Mouse (Mus musculus) heart, embryonic 16.5 days (tissue): Measurements from ENCODE around the gene Mta2. TPM values are rescaled to one million over a fixed set of nuclear protein-coding genes. Genes with fewer than 3 reads are reported as not detected.

Experiments used
- ATAC-seq: fragments of 200-750 bp; cut with Nextera tagmentation; replicated peaks from 2 replicates; pipeline ENCODE4 v1.8.0; 2017; ENCODE audit warnings: moderate number of reproducible peaks; ENCODE audit not compliant: insufficient read depth, low FRiP score; ENCODE audit errors: extremely low read depth
- H3K27ac ChIP-seq: fragments of 300-500 bp; sonication (generic); 2 replicates; pipeline ENCODE4 v1.5.1; 2014; ENCODE audit warnings: mild to moderate bottlenecking, low read length, control low read depth, moderate library complexity
- H3K27me3 ChIP-seq: fragments of 300-500 bp; sonication (generic); 2 replicates; pipeline ENCODE4 v1.6.1; 2014; ENCODE audit warnings: low read length, mixed read lengths; ENCODE audit not compliant: control insufficient read depth, insufficient read depth
- H3K36me3 ChIP-seq: fragments of 300-500 bp; sonication (generic); 2 replicates; pipeline ENCODE4 v1.6.1; 2014; ENCODE audit not compliant: control insufficient read depth, insufficient read depth
- H3K4me1 ChIP-seq: fragments of 300-500 bp; sonication (generic); 2 replicates; pipeline ENCODE4 v1.6.1; 2014; ENCODE audit warnings: low read length, mixed read lengths; ENCODE audit not compliant: control insufficient read depth, insufficient read depth
- H3K4me2 ChIP-seq: fragments of 300-500 bp; sonication (generic); 2 replicates; pipeline ENCODE4 v1.6.1; 2014; ENCODE audit warnings: low read depth, mild to moderate bottlenecking, control low read depth, low read length
- H3K4me3 ChIP-seq: fragments of 300-500 bp; sonication (generic); 2 replicates; pipeline ENCODE4 v1.5.1; 2014; ENCODE audit warnings: mild to moderate bottlenecking, control low read depth, low read length
- H3K9ac ChIP-seq: fragments of 300-500 bp; sonication (generic); 2 replicates; pipeline ENCODE4 v1.6.1; 2014; ENCODE audit warnings: low read length, control low read depth
- H3K9me3 ChIP-seq: fragments of 300-500 bp; sonication (generic); replicated peaks from 2 replicates; pipeline ENCODE4 v1.6.1; 2016; ENCODE audit warnings: low read length; ENCODE audit not compliant: control insufficient read depth
- WGBS: fragments of 180-500 bp; shearing (Covaris S2); extraction: QIAGEN DNeasy Blood & Tissue Kit; methylation state at CpG from one replicate; pipeline ENCODE4 v1.1.7; 2014; 5-methylcytosine and 5-hydroxymethylcytosine counted together
- polyA plus RNA-seq: library from polyadenylated mRNA; unstranded; fragments of >200 nt; fragmentation: Nextera tagmentation; extraction: Ambion mirVana; gene quantifications from 2 replicates; pipeline ENCODE4 v1.2.1, GENCODE M21; 2015

Gene Mta2
- polyA plus RNA-seq, 1 experiment from 2014 or later: 96.0 TPM

DNA sequence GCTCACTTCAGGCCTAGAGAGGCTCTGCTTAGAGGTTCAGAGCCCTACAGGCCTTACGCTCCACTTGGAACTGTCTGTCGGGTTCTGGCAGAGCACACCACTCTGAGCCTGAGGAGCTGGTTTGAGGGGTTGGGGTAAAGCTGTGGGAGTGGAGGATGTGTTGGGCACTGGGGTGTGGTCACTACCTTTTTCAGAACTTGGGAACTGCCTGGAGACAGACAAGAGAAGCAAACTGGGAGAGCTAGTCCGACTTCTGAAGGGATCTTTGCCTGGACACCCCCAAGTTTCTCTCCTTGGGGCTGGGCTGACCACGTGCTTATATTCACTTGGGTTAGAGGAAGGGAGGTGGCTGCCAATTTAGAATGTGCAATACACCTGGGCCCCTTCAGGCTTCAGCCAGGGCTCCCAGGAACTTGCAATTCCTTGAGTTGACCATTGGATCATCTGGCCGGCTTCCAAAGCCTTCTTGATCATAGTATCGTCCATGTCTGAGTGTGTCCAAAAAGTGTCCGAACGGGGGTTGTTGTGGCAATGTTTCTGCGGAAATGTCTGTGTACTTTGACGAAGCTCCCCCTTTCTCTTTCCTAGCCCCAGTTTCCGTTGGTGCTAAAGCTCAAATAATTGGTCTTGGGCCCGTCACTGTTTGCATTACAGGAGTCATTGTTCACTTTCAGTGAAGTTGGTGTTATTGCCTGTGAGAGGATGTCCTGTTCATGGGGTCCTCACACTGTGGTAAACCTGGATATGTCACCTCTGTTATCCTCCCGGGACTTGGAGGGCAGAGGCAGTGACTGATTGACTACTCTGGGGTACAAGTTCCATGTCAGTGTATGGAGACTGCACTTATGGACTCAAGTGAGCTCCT, 50.4 kb downstream of the Mta2 start:
- Histone ChIP-seq H3K9ac (peak overlapping the region; percentile 97), H3K4me1 (peaks cover 77% of the 10 kb centered on the region), H3K9me3 (no peaks in the 10 kb centered on the region), H3K36me3 (no peaks in the 10 kb centered on the region), H3K4me2 (peak overlapping the region; percentile 82), H3K4me3 (peak overlapping the region; percentile 89), H3K27me3 (no peaks in the 10 kb centered on the region), H3K27ac (peak overlapping the region; percentile 99)
- WGBS: 53% methylated on average over 13 of the region's 13 CpGs
- no peak for ATAC-seq

- Histone ChIP-seq H3K4me2 (peak overlapping the region; percentile 82), H3K9me3 (no peaks in the 10 kb centered on the region), H3K4me1 (peaks cover 77% of the 10 kb centered on the region), H3K27ac (peak overlapping the region; percentile 99), H3K36me3 (no peaks in the 10 kb centered on the region), H3K27me3 (no peaks in the 10 kb centered on the region), H3K4me3 (peak overlapping the region; percentile 89), H3K9ac (peak overlapping the region; percentile 97)
- 31% methylated on average over 12 of the region's 12 CpGs for WGBS
- ATAC-seq: peak; percentile 21
Measured at GRCm38 (mm10) chr19:8992769-8993624, 51.3 kb downstream of the Mta2 start.

GRCm38 (mm10) chr19:8993625-8993912, 51.9 kb downstream of the Mta2 start:
- Histone ChIP-seq H3K9me3 (no peaks in the 10 kb centered on the region), H3K9ac (peak overlapping the region; percentile 51), H3K36me3 (no peaks in the 10 kb centered on the region), H3K4me2 (peak overlapping the region; percentile 82), H3K27me3 (no peaks in the 10 kb centered on the region), H3K27ac (peak overlapping the region; percentile 99), H3K4me1 (peaks cover 77% of the 10 kb centered on the region), H3K4me3 (peak overlapping the region; percentile 20; the same call in 1 of the 2 replicates)
- no peak for ATAC-seq
- WGBS: 65% methylated on average over 2 of the region's 2 CpGs

DNA sequence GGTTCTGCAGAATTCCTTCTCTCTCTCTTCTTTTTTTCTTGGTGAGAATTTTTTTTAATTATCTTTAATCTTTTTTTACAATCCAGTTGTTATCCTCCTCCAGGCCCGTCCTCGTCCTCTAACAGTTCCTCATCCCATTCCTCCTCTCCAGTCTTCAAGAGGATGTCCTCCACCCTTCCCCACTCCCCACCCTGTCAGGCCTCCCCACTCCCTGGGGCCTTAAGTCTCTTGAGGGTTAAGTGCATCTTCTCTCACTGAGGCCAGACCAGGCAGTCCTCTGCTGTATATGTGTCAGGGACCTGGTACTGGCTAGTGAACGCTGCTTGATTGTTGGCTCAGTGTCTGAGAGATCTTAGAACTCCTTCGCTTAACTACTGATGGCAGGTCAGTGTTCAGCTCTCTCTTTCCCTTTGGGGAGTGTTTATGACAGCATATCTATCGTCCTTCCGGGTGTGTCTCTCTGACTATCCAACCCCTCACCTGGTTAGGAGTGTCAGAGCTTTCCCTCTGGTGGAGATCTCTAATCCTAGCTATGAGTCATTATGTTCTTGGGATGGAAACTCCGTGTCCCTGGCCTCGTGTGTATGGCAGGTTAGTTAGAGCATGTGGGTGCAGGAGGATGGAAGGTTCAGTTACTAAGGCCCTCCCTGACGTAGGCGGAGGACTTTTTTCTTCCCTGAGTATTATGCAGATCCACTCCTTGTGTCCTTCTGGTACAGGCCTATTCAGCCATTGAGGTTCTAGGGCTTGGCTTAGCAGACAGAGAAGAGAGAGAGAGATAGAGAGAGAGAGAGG, 53.3 kb downstream of the Mta2 start:
- no peak for ATAC-seq
- Histone ChIP-seq H3K36me3 (peaks cover 4% of the 10 kb centered on the region; the same call in 1 of the 2 replicates), H3K27me3 (no peaks in the 10 kb centered on the region), H3K4me3 (no peak overlapping the region), H3K9me3 (no peaks in the 10 kb centered on the region), H3K27ac (no peak overlapping the region), H3K4me2 (no peak overlapping the region), H3K4me1 (peaks cover 81% of the 10 kb centered on the region), H3K9ac (0 out of 2 replicates have a peak overlapping the region, but pooled peaks have one; percentile 16)
- 70% methylated on average over 10 of the region's 10 CpGs for WGBS

DNA sequence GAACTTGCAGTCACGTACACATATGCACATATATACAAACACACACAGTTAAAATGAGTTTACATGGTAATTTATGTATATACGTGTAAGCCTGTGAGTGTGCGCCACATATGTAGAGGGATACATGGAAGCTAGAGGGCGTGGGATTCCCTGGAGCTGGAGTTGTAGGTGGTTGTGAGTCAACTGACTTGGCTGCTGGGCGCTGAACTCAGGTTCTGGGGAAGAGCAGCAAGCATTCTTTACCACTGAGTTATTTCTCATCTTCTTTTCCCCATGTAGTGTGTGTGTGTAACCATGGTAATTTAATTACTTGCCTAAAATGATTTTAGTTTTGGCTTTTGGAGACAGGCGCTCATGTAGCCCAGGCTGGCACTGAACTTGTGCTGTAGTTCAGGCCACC, 54.9 kb downstream of the Mta2 start:
- Histone ChIP-seq H3K9me3 (no peaks in the 10 kb centered on the region), H3K27ac (0 out of 2 replicates have a peak overlapping the region, but pooled peaks have one; percentile 9), H3K4me1 (peaks cover 72% of the 10 kb centered on the region), H3K36me3 (peaks cover 18% of the 10 kb centered on the region), H3K27me3 (no peaks in the 10 kb centered on the region), H3K4me2 (no peak overlapping the region), H3K4me3 (no peak overlapping the region), H3K9ac (no peak overlapping the region)
- no peak for ATAC-seq
- 90% methylated on average over 6 of the region's 6 CpGs for WGBS

DNA sequence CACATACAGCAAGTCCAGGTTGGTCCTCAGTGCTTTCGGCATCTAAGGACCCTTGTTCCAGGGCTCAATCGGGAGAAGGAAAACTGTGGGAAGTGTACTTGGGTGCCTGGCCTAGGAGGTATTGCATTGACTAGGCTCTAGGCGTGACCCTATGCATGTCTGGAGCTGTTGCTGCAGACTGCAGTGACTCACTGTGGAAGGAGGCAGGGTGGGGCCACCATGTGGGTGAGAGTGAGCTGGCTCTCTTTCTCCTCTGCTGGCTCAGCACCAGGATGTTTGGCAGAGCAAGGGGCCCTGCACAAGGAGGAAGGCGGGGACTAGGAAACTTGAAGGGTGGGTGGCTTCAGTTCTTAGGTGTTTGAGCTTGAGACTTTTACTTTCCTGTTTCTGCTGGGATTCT, 55.9 kb downstream of the Mta2 start:
- peaks cover 27% of the 10 kb centered on the region for H3K36me3 ChIP-seq
- 26% methylated on average over 4 of the region's 4 CpGs for WGBS
- H3K4me1 ChIP-seq: peaks cover 62% of the 10 kb centered on the region
- H3K9me3 ChIP-seq: no peaks in the 10 kb centered on the region
- H3K27me3 ChIP-seq: no peaks in the 10 kb centered on the region
- H3K4me3 ChIP-seq: no peak overlapping the region
- H3K4me2 ChIP-seq: peak overlapping the region; percentile 53
- peak; percentile 88 for ATAC-seq
- H3K9ac ChIP-seq: peak overlapping the region; percentile 51
- peak overlapping the region; percentile 83 for H3K27ac ChIP-seq

DNA sequence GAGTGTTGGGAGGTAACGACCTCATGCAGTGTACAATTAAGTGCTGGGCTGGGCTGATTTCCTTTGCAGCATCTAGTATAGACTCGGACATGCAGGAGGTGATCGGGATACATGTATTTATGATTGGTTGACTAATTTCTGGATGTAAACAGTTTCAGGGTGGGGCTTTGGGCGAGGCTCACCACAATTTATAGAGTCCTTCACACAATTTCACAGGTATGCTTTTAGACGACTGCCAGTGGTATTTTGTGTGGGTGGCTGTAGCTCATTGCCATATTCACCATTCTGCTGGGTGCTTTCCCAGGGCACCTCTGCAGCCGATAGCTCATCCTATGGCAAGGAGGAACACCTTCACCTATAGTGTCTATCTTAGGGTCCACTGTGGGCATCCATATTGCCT, 56.9 kb downstream of the Mta2 start:
- peaks cover 53% of the 10 kb centered on the region for H3K4me1 ChIP-seq
- H3K27ac ChIP-seq: no peak overlapping the region; the same call in 1 of the 2 replicates
- no peaks in the 10 kb centered on the region for H3K27me3 ChIP-seq

GRCm38 (mm10) chr19:8999223-8999622, 57.5 kb downstream of the Mta2 start:
- H3K9ac ChIP-seq: no peak overlapping the region
- peaks cover 43% of the 10 kb centered on the region for H3K36me3 ChIP-seq
- H3K9me3 ChIP-seq: no peaks in the 10 kb centered on the region
- WGBS: 78% methylated on average over 4 of the region's 4 CpGs
- peaks cover 46% of the 10 kb centered on the region for H3K4me1 ChIP-seq
- ATAC-seq: no peak
- H3K4me3 ChIP-seq: no peak overlapping the region
- H3K4me2 ChIP-seq: no peak overlapping the region
- no peak overlapping the region for H3K27ac ChIP-seq
- no peaks in the 10 kb centered on the region for H3K27me3 ChIP-seq

More for the DNA sequence above, 56.9 kb downstream of the Mta2 start:
- 80% methylated on average over 6 of the region's 6 CpGs for WGBS
- Histone ChIP-seq H3K4me3 (no peak overlapping the region), H3K9ac (no peak overlapping the region), H3K36me3 (peaks cover 37% of the 10 kb centered on the region), H3K4me2 (no peak overlapping the region), H3K9me3 (no peaks in the 10 kb centered on the region)
- ATAC-seq: no peak
